Mouse (Mus musculus) liver, embryonic 14.5 days (tissue): Measurements from ENCODE around the gene Olfr1291-ps1.

Source experiments
- CTCF ChIP-seq: IDR thresholded peaks from 2 replicates; pipeline ENCODE4 v1.5.1; 2016; ENCODE audit warnings: antibody characterized with exemption, low read depth, control low read depth
- EP300 ChIP-seq: IDR thresholded peaks from 2 replicates; pipeline ENCODE4 v1.6.1; 2016; ENCODE audit warnings: antibody characterized with exemption, low read depth

DNA sequence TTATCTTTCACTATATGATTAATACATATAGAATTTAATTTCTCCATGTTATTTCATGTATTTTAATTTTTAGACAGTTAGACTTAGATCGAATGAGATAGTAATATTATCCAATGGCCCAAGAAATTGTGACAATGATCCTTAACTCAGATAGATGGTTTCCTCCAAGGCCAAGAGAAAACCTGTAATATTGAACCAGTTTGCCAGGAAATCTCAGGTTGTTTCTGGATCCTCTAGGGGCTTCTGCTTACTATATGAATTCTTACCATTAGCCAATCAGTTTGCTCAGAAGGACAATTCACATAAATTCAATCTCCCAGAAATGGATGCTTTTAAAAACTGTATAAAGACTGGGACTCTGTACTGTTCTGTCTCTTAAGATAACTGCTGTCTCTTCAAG lies 27.9 kb downstream of the Olfr1291-ps1 start, which contains the start of gene Olfr1293-ps:
- no peak for TF ChIP-seq CTCF
- no peak for TF ChIP-seq EP300
